Mouse (Mus musculus): ENCODE measurements around the gene Dip2a. TPM values are rescaled to one million over a fixed set of nuclear protein-coding genes. Genes with fewer than 3 reads are reported as not detected.

Dip2a gene
- total and polyA plus RNA-seq, 2 experiments from 2014 or later = 12.6 to 65.2 TPM

DNA sequence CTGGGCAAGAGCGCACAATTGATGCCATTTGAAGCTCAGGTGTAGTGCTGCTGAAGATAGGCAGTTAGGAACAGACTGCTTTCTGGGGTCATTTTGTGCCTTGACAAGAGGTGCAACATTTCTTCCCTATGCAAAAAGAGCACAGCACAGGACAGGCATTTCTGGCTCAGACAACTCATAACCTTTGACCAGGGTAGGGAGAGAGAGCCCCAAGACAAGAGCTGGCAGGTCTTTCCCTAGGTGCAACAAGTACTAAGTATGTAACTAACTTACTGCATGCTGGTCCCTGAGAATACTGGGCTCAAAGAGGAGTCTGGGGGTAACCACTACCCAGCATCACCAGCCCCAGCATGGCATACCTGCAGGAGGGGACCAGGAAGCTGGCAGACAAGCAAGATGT, 92.0 kb downstream of the Dip2a start:
- TF ChIP-seq CTCF (IDR thresholded peaks at IDR 0.05; ENCODE audit: low read depth) = no peak
- 100% methylated on average over 1 of the region's 1 CpGs for WGBS
- no peak overlapping the region for H3K4me2 ChIP-seq (ENCODE audit: low read depth, low read length)
- DNase-seq (ENCODE audit: low spot score) (no peak), ATAC-seq (peak; percentile 6; the same call in 1 of the 2 replicates)
- H3K27me3 ChIP-seq (ENCODE audit: insufficient read depth, low read length) = no peaks in the 10 kb centered on the region
- H3K36me3 ChIP-seq (ENCODE audit: insufficient read depth, low read length) = no peaks in the 10 kb centered on the region; the same call in 1 of the 2 replicates
- H3K4me1 ChIP-seq (ENCODE audit: insufficient read depth, low read length) = 0 out of 2 replicates have a peak, but pooled peaks cover 3% of the 10 kb centered on the region
- no peak overlapping the region for H3K9ac ChIP-seq (replicated peaks; ENCODE audit: low read length)
- no peaks in the 10 kb centered on the region for H3K9me3 ChIP-seq (ENCODE audit: low read length)
- H3K27ac ChIP-seq = peak overlapping the region; percentile 51; the same call in 1 of the 2 replicates
- no peak overlapping the region for H3K4me3 ChIP-seq (ENCODE audit: low read length)

DNA sequence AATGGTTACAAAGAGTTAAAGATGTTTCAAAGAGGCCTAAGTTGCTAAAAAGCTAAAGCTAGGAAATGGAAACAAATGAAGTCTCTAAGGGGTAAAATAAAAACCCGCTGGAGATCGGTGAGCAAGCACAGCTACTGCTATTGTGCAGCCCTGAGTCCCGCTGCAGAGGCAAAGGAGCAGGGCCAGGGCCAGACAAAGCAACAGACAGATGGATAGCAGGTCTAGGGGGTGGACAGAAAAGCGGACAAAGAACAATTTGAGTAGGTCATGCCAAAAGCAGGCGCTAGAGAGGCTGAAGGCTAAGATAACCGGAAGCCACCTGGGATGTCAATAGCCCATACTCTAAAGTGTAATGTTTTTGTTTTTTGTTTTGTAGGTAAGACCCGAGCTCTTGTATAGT, 94.2 kb downstream of the Dip2a start:
- no peak overlapping the region for H3K9ac ChIP-seq (replicated peaks; ENCODE audit: low read length)
- DNase-seq (ENCODE audit: low spot score) (no peak), ATAC-seq (no peak)
- 0 out of 2 replicates have a peak, but pooled peaks cover 3% of the 10 kb centered on the region for H3K4me1 ChIP-seq (ENCODE audit: insufficient read depth, low read length)
- 54% methylated on average over 7 of the region's 7 CpGs for WGBS
- no peak overlapping the region for H3K27ac ChIP-seq
- H3K36me3 ChIP-seq (ENCODE audit: insufficient read depth, low read length) = no peaks in the 10 kb centered on the region
- no peak for TF ChIP-seq CTCF (IDR thresholded peaks at IDR 0.05; ENCODE audit: low read depth)
- no peak overlapping the region for H3K4me3 ChIP-seq (ENCODE audit: low read length)
- no peaks in the 10 kb centered on the region for H3K27me3 ChIP-seq (ENCODE audit: insufficient read depth, low read length)
- H3K9me3 ChIP-seq (ENCODE audit: low read length) = no peaks in the 10 kb centered on the region
- H3K4me2 ChIP-seq (ENCODE audit: low read depth, low read length) = no peak overlapping the region

DNA sequence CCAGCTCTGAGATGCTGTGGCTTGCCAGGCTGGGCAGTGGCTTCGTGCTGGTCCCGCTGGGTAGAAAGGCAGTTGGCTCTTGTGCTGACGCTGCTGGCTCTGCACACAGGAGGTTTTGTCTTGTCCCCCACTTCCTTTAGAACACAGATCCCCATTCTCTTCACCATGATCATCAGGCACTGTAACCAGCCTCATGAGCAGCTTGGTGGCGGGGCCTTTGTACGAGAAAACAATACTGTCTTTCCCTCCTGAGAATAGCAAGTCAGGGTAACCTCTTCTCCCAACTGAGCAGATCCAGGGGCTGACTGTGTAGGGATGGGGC, 96.5 kb downstream of the Dip2a start:
- H3K27ac ChIP-seq = no peak overlapping the region
- no peak overlapping the region for H3K4me3 ChIP-seq (ENCODE audit: low read length)
- H3K9me3 ChIP-seq (ENCODE audit: low read length) = no peaks in the 10 kb centered on the region
- H3K27me3 ChIP-seq (ENCODE audit: insufficient read depth, low read length) = no peaks in the 10 kb centered on the region
- H3K4me1 ChIP-seq (ENCODE audit: insufficient read depth, low read length) = 0 out of 2 replicates have a peak, but pooled peaks cover 3% of the 10 kb centered on the region
- H3K36me3 ChIP-seq (ENCODE audit: insufficient read depth, low read length) = no peaks in the 10 kb centered on the region
- TF ChIP-seq CTCF (IDR thresholded peaks at IDR 0.05; ENCODE audit: low read depth) = no peak
- no peak overlapping the region for H3K9ac ChIP-seq (replicated peaks; ENCODE audit: low read length)
- WGBS = 38% methylated on average over 5 of the region's 5 CpGs
- DNase-seq (ENCODE audit: low spot score) (no peak), ATAC-seq (no peak)
- no peak overlapping the region for H3K4me2 ChIP-seq (ENCODE audit: low read depth, low read length)

DNA sequence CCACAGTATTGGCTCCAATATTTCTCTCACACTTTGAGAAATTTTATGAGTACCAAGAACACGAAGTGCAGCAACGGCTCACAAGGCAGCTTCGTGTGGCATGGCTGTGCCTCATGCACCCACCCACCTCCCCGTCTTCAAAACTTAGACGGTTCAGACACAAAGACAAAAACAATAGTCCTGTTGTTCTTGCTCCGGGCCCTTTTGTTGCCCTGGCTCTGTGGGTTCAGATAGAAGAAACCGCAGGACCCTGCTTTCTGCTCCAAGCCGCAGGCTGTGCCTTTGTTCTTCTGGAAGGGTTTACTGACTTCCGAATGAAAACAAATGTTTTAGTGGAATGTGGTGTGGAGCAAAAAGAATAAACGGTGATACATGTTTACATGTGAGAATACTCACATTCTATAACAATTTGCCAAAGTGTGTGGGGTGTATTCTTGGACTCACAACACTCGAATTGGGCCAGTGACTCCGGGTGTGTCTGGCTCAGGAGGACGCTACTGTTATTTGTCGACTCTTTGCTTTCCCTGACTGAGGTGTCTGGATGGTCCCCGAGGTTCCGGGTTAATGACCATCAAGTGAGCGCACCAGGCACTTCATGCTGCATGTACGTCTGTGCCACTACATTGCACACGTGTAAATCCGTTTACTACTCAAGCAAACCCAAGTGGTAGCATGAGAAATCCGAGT, 97.0 kb downstream of the Dip2a start:
- 25% methylated on average over 21 of the region's 21 CpGs for WGBS
- H3K9ac ChIP-seq (replicated peaks; ENCODE audit: low read length) = no peak overlapping the region
- no peaks in the 10 kb centered on the region for H3K9me3 ChIP-seq (ENCODE audit: low read length)
- no peak for TF ChIP-seq CTCF (IDR thresholded peaks at IDR 0.05; ENCODE audit: low read depth)
- no peak for ATAC-seq
- H3K27me3 ChIP-seq (ENCODE audit: insufficient read depth, low read length) = no peaks in the 10 kb centered on the region
- no peak overlapping the region for H3K4me3 ChIP-seq (ENCODE audit: low read length)
- H3K4me1 ChIP-seq (ENCODE audit: insufficient read depth, low read length) = 0 out of 2 replicates have a peak, but pooled peaks cover under 1% of the 10 kb centered on the region
- H3K27ac ChIP-seq = no peak overlapping the region
- no peak for DNase-seq (ENCODE audit: low spot score)
- H3K36me3 ChIP-seq (ENCODE audit: insufficient read depth, low read length) = no peaks in the 10 kb centered on the region
- H3K4me2 ChIP-seq (ENCODE audit: low read depth, low read length) = no peak overlapping the region

DNA sequence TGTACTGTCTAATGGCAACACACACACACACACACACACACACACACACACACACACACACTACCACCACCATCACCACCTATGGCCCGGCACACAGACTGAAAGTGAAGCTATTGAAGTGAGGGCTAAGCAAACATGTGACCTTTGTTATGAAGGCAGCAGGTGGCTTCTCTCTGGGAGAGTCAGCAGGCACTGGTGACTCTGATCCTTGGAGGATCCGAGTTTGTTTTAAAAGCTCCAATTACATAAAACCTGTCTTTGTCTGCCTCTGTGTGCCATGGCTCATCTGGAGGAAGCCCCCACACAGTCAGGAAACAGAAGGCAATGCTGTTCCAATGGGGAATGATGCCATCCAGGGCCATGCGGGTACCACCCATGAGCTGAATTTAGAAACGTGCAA, 98.5 kb downstream of the Dip2a start:
- no peak for TF ChIP-seq CTCF (IDR thresholded peaks at IDR 0.05; ENCODE audit: low read depth)
- Histone ChIP-seq H3K36me3 (ENCODE audit: insufficient read depth, low read length) (no peaks in the 10 kb centered on the region), H3K4me2 (ENCODE audit: low read depth, low read length) (no peak overlapping the region), H3K4me3 (ENCODE audit: low read length) (no peak overlapping the region), H3K27ac (no peak overlapping the region), H3K27me3 (ENCODE audit: insufficient read depth, low read length) (no peaks in the 10 kb centered on the region), H3K4me1 (ENCODE audit: insufficient read depth, low read length) (no peaks in the 10 kb centered on the region), H3K9me3 (ENCODE audit: low read length) (no peaks in the 10 kb centered on the region), H3K9ac (replicated peaks; ENCODE audit: low read length) (no peak overlapping the region)
- WGBS = 54% methylated on average over 4 of the region's 4 CpGs
- ATAC-seq = no peak
- DNase-seq (ENCODE audit: low spot score) = no peak

DNA sequence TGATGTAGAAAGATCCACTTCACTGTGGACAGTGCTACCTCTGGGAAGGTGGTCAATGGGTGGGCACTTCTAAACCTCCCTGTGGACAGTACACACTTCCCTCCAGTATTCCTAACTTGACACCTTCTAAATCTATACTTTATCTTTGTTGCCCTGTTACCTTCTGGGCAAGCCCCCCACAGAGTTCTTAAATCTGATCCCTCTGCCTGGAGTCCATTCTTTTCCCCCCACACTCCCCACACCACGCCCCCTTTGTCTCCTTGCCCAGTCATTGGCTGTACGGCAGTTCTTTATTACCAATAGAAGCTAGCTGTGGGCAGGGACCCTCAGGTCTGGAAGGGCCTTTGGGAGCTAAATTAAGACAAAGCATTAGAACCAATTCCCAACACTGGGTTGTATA, 100.0 kb downstream of the Dip2a start:
- H3K36me3 ChIP-seq (ENCODE audit: insufficient read depth, low read length) = no peaks in the 10 kb centered on the region
- H3K9ac ChIP-seq (replicated peaks; ENCODE audit: low read length) = no peak overlapping the region
- no peaks in the 10 kb centered on the region for H3K27me3 ChIP-seq (ENCODE audit: insufficient read depth, low read length)
- no peak for TF ChIP-seq CTCF (IDR thresholded peaks at IDR 0.05; ENCODE audit: low read depth)
- DNase-seq (ENCODE audit: low spot score) (no peak), ATAC-seq (no peak)
- 81% methylated on average over 2 of the region's 2 CpGs for WGBS
- H3K9me3 ChIP-seq (ENCODE audit: low read length) = no peaks in the 10 kb centered on the region
- H3K4me3 ChIP-seq (ENCODE audit: low read length) = no peak overlapping the region
- no peaks in the 10 kb centered on the region for H3K4me1 ChIP-seq (ENCODE audit: insufficient read depth, low read length)
- no peak overlapping the region for H3K27ac ChIP-seq
- H3K4me2 ChIP-seq (ENCODE audit: low read depth, low read length) = no peak overlapping the region

DNA sequence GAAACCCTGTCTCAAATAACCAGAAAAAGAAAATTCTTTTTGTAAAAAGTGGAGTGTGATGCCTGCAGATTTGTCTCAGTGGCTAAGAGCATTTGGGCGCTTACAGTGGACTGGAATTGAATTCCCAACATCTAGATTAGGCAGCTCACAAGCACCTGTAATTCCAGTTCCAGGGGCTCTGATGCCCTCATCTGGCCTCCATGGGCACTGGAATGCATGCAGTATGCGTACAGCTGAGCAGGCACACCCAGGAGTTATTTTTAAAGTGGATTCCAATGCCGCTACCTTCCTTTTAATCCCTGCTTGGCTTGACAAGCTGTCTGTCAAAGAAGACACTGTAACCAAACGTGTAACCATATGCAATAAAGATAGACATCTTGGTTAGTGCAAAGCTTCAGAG, 105.7 kb downstream of the Dip2a start:
- Histone ChIP-seq H3K27me3 (ENCODE audit: insufficient read depth, low read length) (no peaks in the 10 kb centered on the region), H3K27ac (no peak overlapping the region), H3K4me2 (ENCODE audit: low read depth, low read length) (no peak overlapping the region), H3K4me1 (ENCODE audit: insufficient read depth, low read length) (peaks cover 14% of the 10 kb centered on the region), H3K9me3 (ENCODE audit: low read length) (no peaks in the 10 kb centered on the region), H3K9ac (replicated peaks; ENCODE audit: low read length) (no peak overlapping the region), H3K36me3 (ENCODE audit: insufficient read depth, low read length) (no peaks in the 10 kb centered on the region), H3K4me3 (ENCODE audit: low read length) (no peak overlapping the region)
- peak; percentile 1 for DNase-seq (ENCODE audit: low spot score)
- no peak for TF ChIP-seq CTCF (IDR thresholded peaks at IDR 0.05; ENCODE audit: low read depth)
- no peak for ATAC-seq
- WGBS = 74% methylated on average over 4 of the region's 4 CpGs
